Mouse (Mus musculus) layer of hippocampus, postnatal 10 days (tissue): ENCODE data around the gene Nes. TPM values are rescaled to one million over a fixed set of nuclear protein-coding genes. Genes with fewer than 3 reads are reported as not detected.

ENCODE experiments used
- DNase-seq, 2 experiments: peaks; one replicate each; pipeline ENCODE4 v3.0.0; 2021; ENCODE audit warnings: low spot score in 2 of 2
- total RNA-seq, 2 experiments: library from RNA; stranded (reverse); gene quantifications; 2 replicates each; pipeline ENCODE4 v1.2.3; 2021

Gene Nes
- total RNA-seq, 2 experiments from 2014 or later: 14.7 to 18.5 TPM

- no peak for DNase-seq
These were observed 35.2 kb downstream of the Nes start for GRCm38 (mm10) chr3:88005822-88006786.

GRCm38 (mm10) chr3:88010634-88011265 lies 39.9 kb downstream of the Nes start:
- peak; percentile 26 to 37 for DNase-seq

DNA sequence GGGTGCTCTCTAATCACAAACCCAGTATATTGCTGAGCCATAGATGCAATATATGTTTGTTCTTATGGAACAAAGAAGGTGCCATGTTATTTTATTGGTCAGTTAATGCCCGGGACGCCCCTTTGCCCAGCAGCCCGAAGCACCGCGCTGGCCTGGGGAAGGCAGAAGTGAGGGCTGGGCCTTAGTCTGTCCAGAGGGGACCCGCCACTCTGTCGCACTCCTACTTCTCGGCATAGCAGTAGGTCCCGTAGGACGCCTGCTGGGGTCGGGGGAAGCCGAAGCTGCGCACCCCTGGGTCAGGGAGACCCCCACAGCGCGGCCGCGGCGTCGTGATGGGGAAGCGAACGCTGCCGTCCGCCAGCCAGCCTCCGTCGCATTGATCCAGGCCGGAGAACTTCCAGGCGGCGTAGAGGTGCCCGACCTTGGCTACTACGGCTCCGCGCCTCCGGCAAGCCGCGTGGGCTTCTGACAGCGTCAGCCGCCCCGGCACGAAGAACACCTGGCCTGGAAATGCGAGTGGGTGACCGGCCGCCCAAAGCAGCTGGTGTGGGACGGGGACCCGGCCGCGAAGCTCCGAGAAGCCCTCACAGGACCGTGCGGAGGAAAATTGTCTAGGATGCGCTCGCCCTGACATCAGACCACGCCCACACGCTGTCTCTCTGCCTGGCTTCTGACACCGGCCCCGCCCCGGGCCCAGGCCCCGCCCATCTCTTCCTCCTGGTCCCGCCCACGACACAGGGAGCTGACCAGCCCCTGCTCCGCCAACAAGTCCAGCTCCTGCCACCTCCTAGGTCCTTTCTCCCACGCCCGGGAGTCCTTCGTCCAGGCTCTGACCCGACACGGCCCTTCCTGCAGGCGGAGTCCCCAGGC lies 51.7 kb downstream of the Nes start:
- DNase-seq: peak; percentile 64 to 76

DNA sequence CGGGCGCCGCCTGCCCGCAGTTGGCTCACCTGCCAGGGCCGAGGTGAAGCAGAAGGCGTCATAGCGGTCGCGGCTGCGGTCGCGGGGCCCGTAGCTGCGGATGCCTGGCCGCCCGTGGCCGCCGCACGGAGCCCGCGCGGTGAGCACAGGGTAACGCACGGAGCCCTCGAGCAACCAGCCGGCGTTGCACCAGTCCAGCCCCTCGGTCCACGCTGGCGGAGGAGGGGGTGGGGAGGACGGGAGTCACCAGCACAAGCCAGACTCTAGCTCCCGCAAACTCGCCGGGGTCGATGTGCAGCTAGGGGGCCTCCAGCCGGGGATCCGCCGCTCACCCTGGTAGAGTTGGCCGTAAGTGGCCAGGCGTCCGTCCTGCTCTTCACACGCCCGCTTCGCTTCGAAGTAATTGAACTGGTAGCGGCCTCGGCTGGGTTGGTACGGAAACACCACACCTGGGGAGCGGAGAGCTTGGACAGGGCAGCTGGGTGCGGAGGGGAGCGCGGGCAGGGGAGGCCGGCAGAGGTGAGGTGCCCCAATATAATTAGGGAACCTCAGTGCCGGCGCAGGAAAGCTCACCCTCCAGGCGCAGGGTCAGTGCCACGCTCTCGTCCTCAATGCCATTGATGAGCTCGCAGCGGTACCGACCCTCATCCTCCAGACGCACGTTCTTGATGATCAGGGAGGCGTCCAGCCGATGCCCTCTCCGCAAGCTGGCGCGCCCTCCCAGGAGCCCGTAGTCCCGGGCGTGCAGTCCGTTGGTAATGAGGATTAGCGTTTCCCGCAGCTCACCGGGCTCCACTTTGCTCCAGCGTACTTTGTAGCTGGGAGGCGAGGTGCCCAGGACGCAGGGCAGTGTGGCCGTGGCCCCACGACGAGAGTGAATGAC lies 52.6 kb downstream of the Nes start:
- DNase-seq: peak; percentile 26 to 34

DNA sequence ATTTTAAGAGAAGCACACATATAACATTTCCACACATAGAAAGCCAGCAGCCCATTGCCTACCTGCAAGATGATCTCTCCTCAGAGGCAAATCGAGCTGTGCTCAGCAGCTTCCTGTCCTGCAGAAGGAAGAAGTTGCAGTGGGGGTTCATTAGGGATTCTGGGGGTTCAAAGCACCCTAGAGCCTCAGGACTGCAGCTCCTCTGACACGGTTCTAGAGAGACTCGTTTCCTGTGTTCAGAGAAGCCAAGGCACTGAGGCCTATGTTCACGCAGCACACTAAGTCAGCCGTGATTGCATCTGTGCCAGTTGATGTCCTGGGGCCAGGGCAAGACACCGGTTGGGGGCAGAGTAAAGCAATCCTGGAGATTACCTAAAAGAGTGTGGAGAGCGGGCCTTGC lies 55.9 kb downstream of the Nes start:
- no peak for DNase-seq

DNA sequence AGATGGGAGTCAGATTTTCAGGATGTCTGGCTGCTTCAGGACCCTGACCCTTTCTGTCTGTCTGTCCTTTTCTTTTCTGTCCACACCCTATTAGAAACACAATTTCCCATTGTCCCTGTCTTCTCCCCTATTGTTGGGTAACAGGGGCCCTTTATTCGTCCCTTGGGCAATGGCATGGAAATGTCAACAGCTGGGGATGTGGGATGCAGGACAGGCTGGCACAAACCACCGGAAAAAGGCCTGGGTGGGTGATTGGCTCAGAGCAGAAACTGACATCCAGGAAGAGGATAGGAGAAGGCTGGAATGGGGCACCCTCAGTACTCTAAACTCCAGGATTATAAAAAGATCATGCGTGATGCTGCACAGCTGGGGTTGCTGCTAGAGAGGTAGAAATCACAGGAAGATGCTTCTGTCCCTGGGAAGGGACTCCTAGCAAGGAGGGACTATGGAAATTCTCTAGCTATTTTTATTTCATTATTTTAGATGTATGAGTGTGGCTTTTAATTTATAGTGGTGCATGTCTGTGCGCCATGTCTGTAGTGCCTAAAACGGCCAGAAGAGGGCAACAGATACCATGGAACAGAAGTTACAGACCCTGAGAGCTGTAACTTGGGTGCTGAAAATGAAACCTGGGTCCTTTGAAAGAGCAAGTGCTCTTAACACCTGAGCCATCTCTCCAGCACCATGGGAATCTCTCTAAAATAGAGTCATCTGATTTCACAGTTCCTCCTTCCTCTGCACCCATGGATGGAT lies 56.7 kb downstream of the Nes start, which contains the start of gene Hapln2:
Gene Hapln2, minus strand, starts transcription at position 150 of the 753 bp plus-strand sequence.
- no peak for DNase-seq

Other genes with a start within 250 kb of the Nes start
- 1 to 10 TPM in 1 of 2 experiments, under 1 TPM in 1; 0.80 to 2.3 TPM for gene Lrrc71, start 222.5 kb upstream of the Nes start, total RNA-seq
- gene Ntrk1, start 175.9 kb upstream of the Nes start, total RNA-seq: under 1 TPM; 0.41 to 0.42 TPM
- gene Insrr, start 174.1 kb upstream of the Nes start, total RNA-seq: under 1 TPM; 0.29 to 0.30 TPM
- gene Pear1, start 146.8 kb upstream of the Nes start, total RNA-seq: 1 to 10 TPM; 9.9 TPM
- gene Sh2d2a, start 124.3 kb upstream of the Nes start, total RNA-seq: not detected
- 10 to 100 TPM; 62.3 to 66.4 TPM for gene Prcc, start 85.5 kb upstream of the Nes start, total RNA-seq
- gene Hdgf, start 64.8 kb upstream of the Nes start, total RNA-seq: 100 to 1,000 TPM; 121 to 125 TPM
- gene Mrpl24, start 51.6 kb upstream of the Nes start, total RNA-seq: 10 to 100 TPM; 49.4 to 55.6 TPM
- 10 to 100 TPM; 17.1 to 19.0 TPM for gene Isg20l2, start 40.8 kb upstream of the Nes start, total RNA-seq
- gene Rrnad1, start 40.4 kb upstream of the Nes start, total RNA-seq: 10 to 100 TPM; 18.1 to 26.4 TPM
- 1 to 10 TPM; 2.0 to 6.4 TPM for gene Crabp2, start 22.4 kb upstream of the Nes start, total RNA-seq
- 100 to 1,000 TPM; 350 to 399 TPM for gene Bcan, start 29.2 kb downstream of the Nes start, total RNA-seq
- gene Hapln2, start 56.5 kb downstream of the Nes start, total RNA-seq: 1 to 10 TPM in 1 of 2 experiments, under 1 TPM in 1; 0.42 to 1.0 TPM
- gene Gpatch4, start 72.0 kb downstream of the Nes start, total RNA-seq: 10 to 100 TPM; 20.9 to 27.1 TPM
- 10 to 100 TPM; 68.4 to 70.1 TPM for gene Naxe, start 87.4 kb downstream of the Nes start, total RNA-seq
- not detected for gene Ttc24, start 107.2 kb downstream of the Nes start, total RNA-seq
- gene Iqgap3, start 110.9 kb downstream of the Nes start, total RNA-seq: 1 to 10 TPM; 2.1 to 2.3 TPM
- gene Mef2d, start 171.3 kb downstream of the Nes start, total RNA-seq: 100 to 1,000 TPM; 125 to 126 TPM